Comparison of ENCODE assay signal across 19 mouse cellular contexts in the genomic region with DNA sequence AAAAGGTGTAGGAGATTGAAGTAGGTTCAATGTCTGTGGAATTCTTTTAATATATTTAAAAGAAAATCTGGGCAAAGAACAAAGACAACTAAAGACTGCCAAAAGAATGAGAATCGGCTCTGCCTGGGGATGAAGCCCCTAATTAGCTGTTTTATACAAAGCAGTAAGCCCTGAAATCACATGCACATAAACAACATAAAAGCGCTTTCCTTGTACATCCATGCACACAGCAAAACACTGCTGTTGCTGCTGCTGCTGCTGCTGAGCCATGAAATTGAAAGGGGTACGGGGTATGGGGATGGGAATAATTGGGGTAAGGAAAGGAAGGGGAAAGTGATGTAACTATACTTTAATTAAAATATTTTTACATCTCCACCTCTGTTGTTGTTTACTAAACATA.
"Had no signal": no experiment of that assay in that cellular context is flagged by ENCODE, and none has a peak within 500 bp of the region (broad histone marks: within the 10 kb centered on the region; RNA-seq: fewer than 3 reads in every experiment).

No protein-coding gene starts in this region.

- H3K4me2 ChIP-seq: lung, embryonic 14.5 days; midbrain, embryonic 12.5 days; neural tube, embryonic 13.5 days; neural tube, embryonic 15.5 days had no signal

- H3K27me3 ChIP-seq: midbrain, embryonic 12.5 days; neural tube, embryonic 13.5 days; neural tube, embryonic 15.5 days had no signal

- H3K9ac ChIP-seq: lung, embryonic 14.5 days; midbrain, embryonic 12.5 days; neural tube, embryonic 13.5 days; neural tube, embryonic 15.5 days had no signal

- H3K36me3 ChIP-seq: midbrain, embryonic 10.5 days; midbrain, embryonic 12.5 days; neural tube, embryonic 13.5 days; neural tube, embryonic 15.5 days had no signal

- ATAC-seq: midbrain, embryonic 16.5 days had no signal

- H3K27ac ChIP-seq: midbrain, embryonic 10.5 days; midbrain, embryonic 12.5 days; neural tube, embryonic 13.5 days; neural tube, embryonic 15.5 days had no signal

- H3K9me3 ChIP-seq: midbrain, embryonic 10.5 days; midbrain, embryonic 12.5 days; neural tube, embryonic 15.5 days had no signal

- DNase-seq: lung, adult 18-20 months; lung, embryonic 14.5 days; lung, postnatal 10 days; lung, postnatal 4 days; midbrain, embryonic 14.5 days; retina, postnatal 1 day; right cerebral cortex, adult 18-20 months; right cerebral cortex, postnatal 25 days; right cerebral cortex, postnatal 4 days; spleen, adult 18-20 months; thymus, adult 18-20 months; thymus, postnatal 25 days; thymus, postnatal 4 days had no signal

- H3K4me3 ChIP-seq: midbrain, embryonic 10.5 days; midbrain, embryonic 12.5 days; myocyte; neural tube, embryonic 13.5 days; neural tube, embryonic 15.5 days had no signal

- H3K4me1 ChIP-seq: midbrain, embryonic 10.5 days; midbrain, embryonic 12.5 days; neural tube, embryonic 13.5 days; neural tube, embryonic 15.5 days had no signal
